Mouse (Mus musculus): ENCODE measurements around the gene Clp1. TPM values are rescaled to one million over a fixed set of nuclear protein-coding genes. Genes with fewer than 3 reads are reported as not detected.
A peak's percentile ranks its signal among the peaks of the same experiment; 100 is the strongest.

Gene Clp1
- polyA plus RNA-seq, 1 experiment = 12.0 TPM

- no peaks in the 10 kb centered on the region for H3K27me3 ChIP-seq (ENCODE audit: control insufficient read depth, insufficient read depth, low read length)
- peak within 1 kb of the TSS; percentile 98 for H3K4me3 ChIP-seq (replicated peaks; ENCODE audit: insufficient read depth, low read depth, low read length)
- peak within 1 kb of the TSS; percentile 58; the same call in 1 of the 2 replicates for H3K27ac ChIP-seq (ENCODE audit: insufficient read depth, low read length)
- under 1% methylated on average over 44 of the region's 44 CpGs for WGBS
- H3K4me1 ChIP-seq (ENCODE audit: control insufficient read depth, insufficient read depth, low read length) = peaks cover 12% of the 10 kb centered on the region; the same call in 1 of the 2 replicates
- TF ChIP-seq CTCF (IDR thresholded peaks at IDR 0.05; ENCODE audit: borderline replicate concordance, insufficient read depth, low read depth, low read length) (no peak), POLR2A (IDR thresholded peaks at IDR 0.05; ENCODE audit: borderline replicate concordance, insufficient read depth, low read length) (peak; percentile 60; the same call in 1 of the 2 replicates)
- peak; percentile 90 to 99 for DNase-seq
Observed at GRCm38 (mm10) chr2:84677968-84678880, 48.9 kb downstream of the Clp1 start, which contains the start of the genes Gm28635 and Med19. TSS of gene Gm28635 (minus strand) at chr2:84678041. TSS of gene Med19 (plus strand) at chr2:84678402.

- TF ChIP-seq CTCF (IDR thresholded peaks at IDR 0.05; ENCODE audit: borderline replicate concordance, insufficient read depth, low read depth, low read length) (peak; percentile 44; the same call in 1 of the 2 replicates), POLR2A (IDR thresholded peaks at IDR 0.05; ENCODE audit: borderline replicate concordance, insufficient read depth, low read length) (no peak)
- DNase-seq = no peak
- Histone ChIP-seq H3K27ac (ENCODE audit: insufficient read depth, low read length) (peak overlapping the region; percentile 58; the same call in 1 of the 2 replicates), H3K4me3 (replicated peaks; ENCODE audit: insufficient read depth, low read depth, low read length) (peak overlapping the region; percentile 60), H3K27me3 (ENCODE audit: control insufficient read depth, insufficient read depth, low read length) (no peaks in the 10 kb centered on the region), H3K4me1 (ENCODE audit: control insufficient read depth, insufficient read depth, low read length) (peaks cover 12% of the 10 kb centered on the region; the same call in 1 of the 2 replicates)
- WGBS = 6% methylated on average over 22 of the region's 22 CpGs
Observed at GRCm38 (mm10) chr2:84677270-84677967, 49.7 kb downstream of the Clp1 start.

Other genes starting within 250 kb of the Clp1 start
- gene Ctnnd1, start 76.6 kb downstream of the Clp1 start, polyA plus RNA-seq (2012; rRNA removed) = 34.4 and 35.9 TPM in 2 replicates
- not detected in 2 replicates for gene Btbd18, start 68.3 kb downstream of the Clp1 start, polyA plus RNA-seq (2012; rRNA removed)
- gene Selenoh, start 56.6 kb downstream of the Clp1 start, polyA plus RNA-seq (2012; rRNA removed) = 67.4 TPM in 2 replicates
- gene Gm28635, start 49.3 kb downstream of the Clp1 start, polyA plus RNA-seq (2012; rRNA removed) = 0.13 TPM in 1 of 2 replicates, not detected in the other
- gene Med19, start 48.9 kb downstream of the Clp1 start, polyA plus RNA-seq (2012; rRNA removed) = 30.6 and 31.0 TPM in 2 replicates
- gene Tmx2, start 48.2 kb downstream of the Clp1 start, polyA plus RNA-seq (2012; rRNA removed) = 450 and 454 TPM in 2 replicates
- gene Zdhhc5, start 12.2 kb downstream of the Clp1 start, polyA plus RNA-seq (2012; rRNA removed) = 37.4 and 38.4 TPM in 2 replicates
- gene Ypel4, start 6.7 kb upstream of the Clp1 start, polyA plus RNA-seq (2012; rRNA removed) = 164 and 171 TPM in 2 replicates
- 3.0 and 3.4 TPM in 2 replicates for gene Gm19426, start 16.3 kb upstream of the Clp1 start, polyA plus RNA-seq (2012; rRNA removed)
- 19.6 and 22.6 TPM in 2 replicates for gene Serping1, start 48.1 kb upstream of the Clp1 start, polyA plus RNA-seq (2012; rRNA removed)
- gene Ube2l6, start 71.5 kb upstream of the Clp1 start, polyA plus RNA-seq (2012; rRNA removed) = 6.4 and 7.8 TPM in 2 replicates
- not detected in 2 replicates for gene Smtnl1, start 95.3 kb upstream of the Clp1 start, polyA plus RNA-seq (2012; rRNA removed)
- gene Timm10, start 99.6 kb upstream of the Clp1 start, polyA plus RNA-seq (2012; rRNA removed) = 83.3 and 88.4 TPM in 2 replicates
- gene Slc43a1, start 111.5 kb upstream of the Clp1 start, polyA plus RNA-seq (2012; rRNA removed) = 0.25 and 0.43 TPM in 2 replicates
- gene Rtn4rl2, start 159.4 kb upstream of the Clp1 start, polyA plus RNA-seq (2012; rRNA removed) = 1.2 and 1.7 TPM in 2 replicates
- gene Slc43a3, start 209.2 kb upstream of the Clp1 start, polyA plus RNA-seq (2012; rRNA removed) = 0.82 and 1.3 TPM in 2 replicates

Measured in cerebellum, adult 2 months (tissue).